Mouse (Mus musculus): ENCODE measurements at regions not wholly inside any gene's neighbourhood (a gene's known extent, or its start where the extent isn't known, plus 50 kb on each side); places are given as distances from the start of the nearest gene placed in this dataset.

DNA sequence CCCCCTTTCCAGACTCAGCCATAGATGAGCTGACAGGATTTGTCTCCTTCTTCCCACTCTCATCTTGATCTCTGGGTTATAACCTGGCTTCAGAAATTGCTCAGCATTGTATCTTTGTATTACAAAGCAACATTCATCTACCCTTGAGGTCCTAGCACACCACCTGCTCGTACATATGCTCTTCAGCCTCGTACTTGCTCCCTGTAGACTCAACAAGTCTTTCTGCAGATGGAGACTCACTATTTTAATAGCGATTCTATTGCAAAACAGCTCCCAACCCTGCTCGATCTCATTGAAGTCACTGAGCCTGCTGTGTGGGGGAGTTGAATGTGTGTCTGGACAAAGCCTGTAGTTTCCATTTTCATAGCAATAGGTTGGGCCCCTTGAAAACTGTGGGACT, 535.2 kb upstream of the Auts2 start:
- no peak for DNase-seq (ENCODE audit: low spot score, missing footprints)
- H3K9ac ChIP-seq (ENCODE audit: low read length), result no peak overlapping the region
- H3K27ac ChIP-seq (ENCODE audit: low read depth, low read length), result no peak overlapping the region
- no peak overlapping the region for H3K4me2 ChIP-seq
- H3K4me3 ChIP-seq (ENCODE audit: low read depth, low read length), result no peak overlapping the region
- ATAC-seq (ENCODE audit: low FRiP score), result no peak
- peaks cover 2% of the 10 kb centered on the region; the same call in 1 of the 2 replicates for H3K4me1 ChIP-seq (ENCODE audit: control insufficient read depth, insufficient read depth, low read length)
- no peaks in the 10 kb centered on the region for H3K36me3 ChIP-seq (ENCODE audit: control insufficient read depth, insufficient read depth, low read length)
- 71% methylated on average over 4 of the region's 4 CpGs for WGBS
- H3K27me3 ChIP-seq (ENCODE audit: control insufficient read depth, insufficient read depth, low read length), result no peaks in the 10 kb centered on the region
- H3K9me3 ChIP-seq (ENCODE audit: control insufficient read depth, low read length), result no peaks in the 10 kb centered on the region

DNA sequence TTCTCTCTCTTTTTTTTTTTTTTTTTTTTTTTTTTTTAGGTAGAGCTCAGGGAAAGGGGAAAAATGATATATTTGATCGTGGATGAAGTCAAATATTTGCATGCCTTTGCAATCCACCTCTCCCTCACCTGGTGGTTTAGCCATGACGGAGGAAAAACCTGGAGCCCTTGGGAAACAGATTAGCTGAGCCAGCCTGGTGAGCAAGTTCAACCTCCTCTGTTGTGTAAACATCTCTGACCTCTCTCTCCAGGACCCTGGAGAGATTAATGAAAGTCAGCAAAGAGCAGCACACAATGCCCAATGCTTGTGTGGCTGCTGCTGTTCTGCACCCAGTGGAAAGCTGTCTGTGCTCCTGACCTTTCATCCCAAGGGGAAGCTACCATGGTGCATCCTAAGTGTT, 530.2 kb upstream of the Auts2 start:
- Histone ChIP-seq H3K4me2 (no peak overlapping the region), H3K9me3 (ENCODE audit: control insufficient read depth, low read length) (no peaks in the 10 kb centered on the region), H3K4me1 (ENCODE audit: control insufficient read depth, insufficient read depth, low read length) (peaks cover 2% of the 10 kb centered on the region; the same call in 1 of the 2 replicates), H3K4me3 (ENCODE audit: low read depth, low read length) (no peak overlapping the region), H3K27ac (ENCODE audit: low read depth, low read length) (no peak overlapping the region), H3K36me3 (ENCODE audit: control insufficient read depth, insufficient read depth, low read length) (no peaks in the 10 kb centered on the region), H3K9ac (ENCODE audit: low read length) (no peak overlapping the region), H3K27me3 (ENCODE audit: control insufficient read depth, insufficient read depth, low read length) (no peaks in the 10 kb centered on the region)
- DNase-seq (ENCODE audit: low spot score, missing footprints) (no peak), ATAC-seq (ENCODE audit: low FRiP score) (no peak)
- WGBS, result 43% methylated on average over 2 of the region's 2 CpGs

DNA sequence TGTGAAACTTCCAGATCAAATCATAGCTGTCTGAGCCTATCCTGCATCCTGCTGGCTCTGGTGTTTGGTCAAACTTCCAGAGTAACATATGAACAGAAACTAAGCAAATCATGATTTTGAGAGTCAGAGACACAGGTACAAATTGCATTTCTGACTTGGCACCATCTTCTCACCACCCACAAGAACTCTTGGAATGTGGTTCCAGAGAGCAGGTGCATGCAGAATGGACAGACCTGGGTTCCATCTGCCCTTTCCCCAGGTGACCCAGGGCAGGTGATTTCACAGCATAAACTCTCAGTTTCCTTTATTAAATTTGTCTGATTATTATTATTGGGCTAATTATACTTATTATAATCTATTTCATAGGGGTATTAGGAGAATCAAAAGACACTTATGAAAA, 527.0 kb upstream of the Auts2 start:
- no peak overlapping the region for H3K4me2 ChIP-seq
- no peaks in the 10 kb centered on the region for H3K9me3 ChIP-seq (ENCODE audit: control insufficient read depth, low read length)
- no peak for DNase-seq (ENCODE audit: low spot score, missing footprints)

DNA sequence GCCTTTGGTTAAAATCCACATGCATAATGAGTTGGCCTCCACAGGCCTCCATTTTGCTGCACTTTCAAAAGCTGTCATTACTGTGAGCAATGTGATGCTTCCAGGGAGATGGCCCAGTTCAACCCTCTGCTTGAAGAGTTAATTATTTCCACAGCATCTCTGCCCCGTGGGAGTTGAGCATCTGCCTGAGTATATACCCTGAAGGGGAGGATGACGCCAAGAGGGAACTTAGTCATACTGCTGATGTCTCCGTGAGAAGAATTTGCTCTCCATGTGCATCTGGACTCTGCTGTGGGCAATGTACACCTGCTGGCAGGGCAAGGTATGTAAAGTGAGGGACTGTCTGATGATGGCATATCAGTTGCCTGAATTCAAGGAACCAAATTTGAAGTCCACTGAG, 519.3 kb upstream of the Auts2 start:
- no peak overlapping the region for H3K4me2 ChIP-seq
- WGBS, result 88% methylated on average over 3 of the region's 3 CpGs
- H3K9ac ChIP-seq (ENCODE audit: low read length), result no peak overlapping the region
- H3K4me1 ChIP-seq (ENCODE audit: control insufficient read depth, insufficient read depth, low read length), result no peaks in the 10 kb centered on the region
- no peak overlapping the region for H3K27ac ChIP-seq (ENCODE audit: low read depth, low read length)
- no peaks in the 10 kb centered on the region for H3K27me3 ChIP-seq (ENCODE audit: control insufficient read depth, insufficient read depth, low read length)
- ATAC-seq (ENCODE audit: low FRiP score) (no peak), DNase-seq (ENCODE audit: low spot score, missing footprints) (no peak)
- H3K9me3 ChIP-seq (ENCODE audit: control insufficient read depth, low read length), result no peaks in the 10 kb centered on the region
- H3K36me3 ChIP-seq (ENCODE audit: control insufficient read depth, insufficient read depth, low read length), result no peaks in the 10 kb centered on the region
- H3K4me3 ChIP-seq (ENCODE audit: low read depth, low read length), result no peak overlapping the region

More for the DNA sequence above, 527.0 kb upstream of the Auts2 start:
- H3K36me3 ChIP-seq (ENCODE audit: control insufficient read depth, insufficient read depth, low read length), result no peaks in the 10 kb centered on the region
- ATAC-seq (ENCODE audit: low FRiP score), result no peak
- H3K4me1 ChIP-seq (ENCODE audit: control insufficient read depth, insufficient read depth, low read length), result no peaks in the 10 kb centered on the region
- H3K4me3 ChIP-seq (ENCODE audit: low read depth, low read length), result no peak overlapping the region
- H3K27me3 ChIP-seq (ENCODE audit: control insufficient read depth, insufficient read depth, low read length), result no peaks in the 10 kb centered on the region
- no peak overlapping the region for H3K9ac ChIP-seq (ENCODE audit: low read length)
- no peak overlapping the region for H3K27ac ChIP-seq (ENCODE audit: low read depth, low read length)

DNA sequence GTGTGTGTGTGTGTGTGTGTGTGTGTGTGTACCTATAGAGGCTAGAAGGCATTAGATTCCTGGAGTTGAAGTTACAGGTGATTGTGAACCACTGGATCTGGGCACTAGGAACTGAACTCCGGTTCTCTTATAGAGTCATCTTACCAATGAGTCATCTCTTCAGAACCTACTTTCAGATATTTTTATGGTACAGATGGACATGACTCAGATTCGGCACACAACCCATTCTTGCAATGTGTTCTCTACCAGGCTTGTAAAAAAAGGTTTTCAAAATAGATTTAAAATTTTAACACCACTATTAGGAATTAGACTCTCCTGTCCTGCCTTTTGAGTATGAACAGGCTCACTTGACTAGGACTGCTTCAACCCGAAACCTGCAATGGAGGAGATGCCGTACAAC, 504.3 kb upstream of the Auts2 start:
- no peak overlapping the region for H3K27ac ChIP-seq (ENCODE audit: low read depth, low read length)
- H3K4me3 ChIP-seq (ENCODE audit: low read depth, low read length), result no peak overlapping the region
- no peaks in the 10 kb centered on the region for H3K4me1 ChIP-seq (ENCODE audit: control insufficient read depth, insufficient read depth, low read length)
- H3K9me3 ChIP-seq (ENCODE audit: control insufficient read depth, low read length), result no peaks in the 10 kb centered on the region
- DNase-seq (ENCODE audit: low spot score, missing footprints) (no peak), ATAC-seq (ENCODE audit: low FRiP score) (no peak)
- no peak overlapping the region for H3K4me2 ChIP-seq
- H3K27me3 ChIP-seq (ENCODE audit: control insufficient read depth, insufficient read depth, low read length), result no peaks in the 10 kb centered on the region
- no peaks in the 10 kb centered on the region for H3K36me3 ChIP-seq (ENCODE audit: control insufficient read depth, insufficient read depth, low read length)
- H3K9ac ChIP-seq (ENCODE audit: low read length), result no peak overlapping the region
- WGBS, result 92% methylated on average over 4 of the region's 4 CpGs

DNA sequence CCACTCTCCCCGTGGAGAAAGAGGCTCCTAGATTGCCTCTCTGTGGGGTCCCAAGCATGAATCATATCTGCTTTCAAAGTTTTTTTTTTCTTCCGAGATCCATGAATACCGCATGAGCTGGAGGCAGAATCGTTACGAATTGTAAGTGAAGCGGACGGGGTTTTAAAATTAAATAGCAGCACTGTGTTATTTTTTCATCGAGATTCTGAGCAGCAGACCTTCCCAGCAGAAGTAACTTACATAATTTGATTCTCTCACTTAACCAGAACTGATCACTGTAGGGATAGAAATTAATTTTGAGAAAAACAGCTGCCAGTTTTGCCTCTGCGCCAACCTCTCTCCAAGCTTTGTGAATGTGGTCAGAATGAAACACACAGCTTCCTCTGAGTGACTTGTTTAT, 502.5 kb upstream of the Auts2 start:
- Histone ChIP-seq H3K4me1 (ENCODE audit: control insufficient read depth, insufficient read depth, low read length) (no peaks in the 10 kb centered on the region), H3K9ac (ENCODE audit: low read length) (no peak overlapping the region), H3K4me2 (no peak overlapping the region), H3K27ac (ENCODE audit: low read depth, low read length) (no peak overlapping the region), H3K27me3 (ENCODE audit: control insufficient read depth, insufficient read depth, low read length) (no peaks in the 10 kb centered on the region), H3K4me3 (ENCODE audit: low read depth, low read length) (no peak overlapping the region), H3K9me3 (ENCODE audit: control insufficient read depth, low read length) (no peaks in the 10 kb centered on the region), H3K36me3 (ENCODE audit: control insufficient read depth, insufficient read depth, low read length) (no peaks in the 10 kb centered on the region)
- 86% methylated on average over 9 of the region's 9 CpGs for WGBS
- no peak for ATAC-seq (ENCODE audit: low FRiP score)
- DNase-seq (ENCODE audit: low spot score, missing footprints), result no peak

DNA sequence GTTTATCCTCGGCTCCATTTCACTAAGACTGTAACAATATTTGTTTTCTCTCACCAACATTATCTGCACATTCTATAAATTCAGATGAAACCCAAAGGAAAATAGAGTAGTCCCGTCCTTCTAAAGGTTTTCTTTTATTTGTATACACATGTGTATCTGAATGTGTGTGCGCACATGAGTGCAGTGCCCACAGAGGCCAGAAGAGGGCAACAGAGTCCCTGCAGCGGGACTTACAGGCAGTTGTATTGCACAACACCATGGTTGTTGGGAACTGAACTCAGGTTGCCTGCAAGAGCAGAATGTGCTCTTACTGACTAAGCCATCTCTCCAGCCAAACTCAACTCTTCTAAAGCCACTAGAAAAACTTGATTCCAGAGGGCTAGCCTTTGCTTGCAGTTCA, 484.4 kb upstream of the Auts2 start:
- no peaks in the 10 kb centered on the region; the same call in 1 of the 2 replicates for H3K9me3 ChIP-seq (ENCODE audit: control insufficient read depth, low read length)
- ATAC-seq (ENCODE audit: low FRiP score), result no peak
- WGBS, result 90% methylated on average over 4 of the region's 4 CpGs
- no peak overlapping the region for H3K4me2 ChIP-seq
- H3K27ac ChIP-seq (ENCODE audit: low read depth, low read length), result no peak overlapping the region
- no peak overlapping the region for H3K4me3 ChIP-seq (ENCODE audit: low read depth, low read length)
- H3K9ac ChIP-seq (ENCODE audit: low read length), result no peak overlapping the region
- no peaks in the 10 kb centered on the region for H3K4me1 ChIP-seq (ENCODE audit: control insufficient read depth, insufficient read depth, low read length)
- H3K27me3 ChIP-seq (ENCODE audit: control insufficient read depth, insufficient read depth, low read length), result no peaks in the 10 kb centered on the region
- no peak for DNase-seq (ENCODE audit: low spot score, missing footprints)
- no peaks in the 10 kb centered on the region for H3K36me3 ChIP-seq (ENCODE audit: control insufficient read depth, insufficient read depth, low read length)

DNA sequence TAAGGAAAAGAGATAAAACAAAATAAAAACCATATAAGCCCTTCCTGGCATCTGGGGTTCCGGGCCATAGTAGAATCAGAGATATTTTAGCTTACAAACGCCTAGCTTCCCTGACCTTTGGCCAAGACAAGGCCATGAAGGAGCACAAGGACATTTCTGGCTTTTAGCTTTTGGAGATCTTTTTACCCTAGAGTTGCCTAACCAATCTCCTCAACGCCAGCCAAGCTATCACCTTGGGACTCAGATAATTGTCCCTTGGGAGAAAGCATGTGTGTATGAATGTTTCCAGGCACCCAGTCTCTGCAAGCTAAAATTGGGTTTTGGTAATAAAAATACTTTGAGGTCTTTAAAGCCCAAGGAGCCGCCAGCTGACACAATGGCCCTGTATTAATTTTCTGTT, 482.0 kb upstream of the Auts2 start:
- Histone ChIP-seq H3K4me3 (ENCODE audit: low read depth, low read length) (no peak overlapping the region), H3K27ac (ENCODE audit: low read depth, low read length) (no peak overlapping the region), H3K27me3 (ENCODE audit: control insufficient read depth, insufficient read depth, low read length) (no peaks in the 10 kb centered on the region), H3K9ac (ENCODE audit: low read length) (no peak overlapping the region), H3K36me3 (ENCODE audit: control insufficient read depth, insufficient read depth, low read length) (no peaks in the 10 kb centered on the region), H3K9me3 (ENCODE audit: control insufficient read depth, low read length) (no peaks in the 10 kb centered on the region; the same call in 1 of the 2 replicates), H3K4me1 (ENCODE audit: control insufficient read depth, insufficient read depth, low read length) (no peaks in the 10 kb centered on the region), H3K4me2 (no peak overlapping the region)
- WGBS, result 89% methylated on average over 4 of the region's 4 CpGs
- ATAC-seq (ENCODE audit: low FRiP score), result no peak
- DNase-seq (ENCODE audit: low spot score, missing footprints), result no peak

DNA sequence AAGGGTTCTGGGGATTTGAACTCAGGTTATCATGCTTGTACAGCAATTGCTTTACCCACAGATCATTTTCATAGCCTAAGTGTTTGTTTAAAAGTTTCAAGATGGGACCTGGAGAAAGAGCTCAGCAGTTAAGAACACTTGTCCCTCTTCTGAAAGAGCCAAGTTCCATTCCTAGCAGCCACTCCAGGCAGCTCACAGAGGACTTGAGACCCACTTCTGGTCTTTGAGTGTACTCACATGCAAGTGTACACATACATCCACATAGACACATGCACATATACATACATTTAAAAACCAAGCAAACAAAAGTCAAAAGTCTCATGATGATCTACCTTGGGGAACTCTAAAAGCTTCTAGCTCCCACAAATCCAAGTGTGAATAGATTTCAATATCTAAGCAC, 477.7 kb upstream of the Auts2 start:
- Histone ChIP-seq H3K27me3 (ENCODE audit: control insufficient read depth, insufficient read depth, low read length) (no peaks in the 10 kb centered on the region), H3K4me3 (ENCODE audit: low read depth, low read length) (no peak overlapping the region), H3K9me3 (ENCODE audit: control insufficient read depth, low read length) (no peaks in the 10 kb centered on the region), H3K9ac (ENCODE audit: low read length) (no peak overlapping the region), H3K36me3 (ENCODE audit: control insufficient read depth, insufficient read depth, low read length) (no peaks in the 10 kb centered on the region), H3K27ac (ENCODE audit: low read depth, low read length) (no peak overlapping the region), H3K4me2 (no peak overlapping the region), H3K4me1 (ENCODE audit: control insufficient read depth, insufficient read depth, low read length) (no peaks in the 10 kb centered on the region)
- ATAC-seq (ENCODE audit: low FRiP score) (no peak), DNase-seq (ENCODE audit: low spot score, missing footprints) (no peak)

DNA sequence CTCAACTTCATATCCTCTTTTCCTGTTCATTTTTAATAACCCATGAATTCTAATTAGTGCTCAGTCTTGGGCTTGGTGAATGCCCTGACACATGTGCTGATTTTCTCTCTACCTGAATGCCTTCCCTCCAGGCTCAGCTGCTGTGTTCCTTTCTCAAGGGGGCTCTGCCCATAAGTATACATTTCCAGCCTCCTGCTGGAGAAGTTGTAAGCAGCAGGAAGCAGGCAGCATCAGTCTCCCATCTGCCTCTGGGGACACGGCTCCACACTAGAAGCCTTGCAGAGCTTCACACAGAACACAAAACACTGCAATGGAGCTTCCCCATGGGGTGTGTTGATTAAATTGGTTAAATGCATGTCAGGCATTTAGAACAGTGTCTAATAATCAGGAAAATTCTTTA, 477.0 kb upstream of the Auts2 start:
- no peak overlapping the region for H3K9ac ChIP-seq (ENCODE audit: low read length)
- H3K27ac ChIP-seq (ENCODE audit: low read depth, low read length), result no peak overlapping the region
- H3K4me2 ChIP-seq, result no peak overlapping the region
- no peaks in the 10 kb centered on the region for H3K4me1 ChIP-seq (ENCODE audit: control insufficient read depth, insufficient read depth, low read length)
- no peaks in the 10 kb centered on the region for H3K27me3 ChIP-seq (ENCODE audit: control insufficient read depth, insufficient read depth, low read length)
- no peaks in the 10 kb centered on the region for H3K36me3 ChIP-seq (ENCODE audit: control insufficient read depth, insufficient read depth, low read length)
- H3K9me3 ChIP-seq (ENCODE audit: control insufficient read depth, low read length), result no peaks in the 10 kb centered on the region
- H3K4me3 ChIP-seq (ENCODE audit: low read depth, low read length), result no peak overlapping the region
- ATAC-seq (ENCODE audit: low FRiP score), result no peak
- DNase-seq (ENCODE audit: low spot score, missing footprints), result no peak
- WGBS, result 72% methylated on average over 1 of the region's 1 CpGs
